Mouse (Mus musculus) midbrain, embryonic 15.5 days (tissue): ENCODE data around the gene Padi4. TPM values are rescaled to one million over a fixed set of nuclear protein-coding genes. Genes with fewer than 3 reads are reported as not detected.

ENCODE experiments used
- ATAC-seq: fragments of 200-750 bp; cut with Nextera tagmentation; replicated peaks from 2 replicates; pipeline ENCODE4 v1.8.0; 2017; ENCODE audit warnings: moderate TSS enrichment
- H3K27ac ChIP-seq: fragments of 300-500 bp; sonication (generic); 2 replicates; pipeline ENCODE4 v1.5.1; 2015; ENCODE audit warnings: mild to moderate bottlenecking, inconsistent platforms
- H3K27me3 ChIP-seq: fragments of 300-500 bp; sonication (generic); replicated peaks from 2 replicates; pipeline ENCODE4 v1.6.1; 2015; ENCODE audit warnings: inconsistent platforms
- H3K36me3 ChIP-seq: fragments of 300-500 bp; sonication (generic); replicated peaks from 2 replicates; pipeline ENCODE4 v1.6.1; 2015; ENCODE audit warnings: inconsistent platforms
- H3K4me1 ChIP-seq: fragments of 300-500 bp; sonication (generic); 2 replicates; pipeline ENCODE4 v1.6.1; 2015; ENCODE audit warnings: inconsistent platforms
- H3K4me2 ChIP-seq: fragments of 300-500 bp; sonication (generic); 2 replicates; pipeline ENCODE4 v1.6.1; 2015; ENCODE audit warnings: inconsistent platforms, mild to moderate bottlenecking, moderate library complexity
- H3K4me3 ChIP-seq: fragments of 300-500 bp; sonication (generic); 2 replicates; pipeline ENCODE4 v1.5.1; 2015; ENCODE audit warnings: mild to moderate bottlenecking, inconsistent platforms
- H3K9ac ChIP-seq: fragments of 300-500 bp; sonication (generic); 2 replicates; pipeline ENCODE4 v1.6.1; 2015; ENCODE audit warnings: mild to moderate bottlenecking, inconsistent platforms
- H3K9me3 ChIP-seq: fragments of 300-500 bp; sonication (generic); 2 replicates; pipeline ENCODE4 v1.6.1; 2016; ENCODE audit warnings: inconsistent platforms
- WGBS: fragments of 180-500 bp; shearing (Covaris S2); methylation state at CpG from one replicate; pipeline ENCODE4 v1.1.7; 2015; ENCODE audit warnings: mixed read lengths; 5-methylcytosine and 5-hydroxymethylcytosine counted together
- polyA plus RNA-seq: library from polyadenylated mRNA; unstranded; fragments of >200 nt; fragmentation: Nextera tagmentation; extraction: Ambion mirVana; gene quantifications from 2 replicates; pipeline ENCODE4 v1.2.1, GENCODE M21; 2015

The Padi4 gene
- polyA plus RNA-seq, 1 experiment from 2014 or later: 0.19 TPM

DNA sequence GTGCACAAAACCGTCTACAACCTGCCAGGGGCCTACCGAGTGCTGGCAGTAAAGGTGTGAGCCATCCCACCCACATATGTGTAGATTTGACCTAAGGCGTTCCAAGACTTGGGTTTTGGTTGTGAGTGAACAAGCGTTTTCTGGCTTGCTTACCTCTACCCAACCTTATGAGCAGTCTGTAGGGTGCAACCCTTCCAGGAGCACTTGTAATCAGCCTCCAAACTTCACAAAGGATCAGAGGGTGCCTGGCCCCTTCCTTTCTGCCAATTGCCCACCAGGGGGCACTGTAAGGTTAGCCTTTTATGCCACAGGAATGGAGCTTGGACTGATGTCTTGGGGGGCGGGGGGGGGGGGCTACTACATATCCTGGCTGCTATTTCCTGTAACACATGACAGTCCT lies 50.2 kb downstream of the Padi4 start:
- H3K27me3 ChIP-seq: no peaks in the 10 kb centered on the region
- WGBS: 50% methylated on average over 5 of the region's 5 CpGs
- H3K4me1 ChIP-seq: peaks cover 8% of the 10 kb centered on the region; the same call in 1 of the 2 replicates
- no peaks in the 10 kb centered on the region for H3K9me3 ChIP-seq
- no peak overlapping the region for H3K9ac ChIP-seq
- H3K27ac ChIP-seq: 0 out of 2 replicates have a peak overlapping the region, but pooled peaks have one; percentile 35
- peaks cover 30% of the 10 kb centered on the region for H3K36me3 ChIP-seq
- H3K4me3 ChIP-seq: no peak overlapping the region
- H3K4me2 ChIP-seq: no peak overlapping the region
- ATAC-seq: peak; percentile 38; the same call in 1 of the 2 replicates

DNA sequence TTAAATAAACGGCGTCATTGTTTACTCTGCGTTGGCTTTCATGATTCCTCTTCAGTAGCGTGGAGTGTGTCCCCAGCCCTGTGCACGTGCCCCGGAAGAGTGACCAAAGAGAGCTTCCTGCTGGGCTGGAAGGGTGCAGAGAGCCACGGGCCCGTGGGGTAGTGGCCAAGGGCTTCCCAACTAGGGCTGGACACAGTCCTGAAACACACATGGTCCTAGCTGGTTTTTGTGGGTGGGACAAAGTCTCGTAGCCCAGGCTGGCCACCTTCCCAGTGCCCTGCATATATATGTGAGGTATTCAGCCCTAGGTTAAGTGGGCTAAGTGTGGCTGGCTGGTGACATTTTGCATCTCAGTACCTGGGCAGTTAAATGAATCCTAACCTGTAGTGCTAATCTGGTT lies 50.8 kb downstream of the Padi4 start:
- Histone ChIP-seq H3K4me1 (peaks cover 8% of the 10 kb centered on the region; the same call in 1 of the 2 replicates), H3K9ac (no peak overlapping the region), H3K4me2 (no peak overlapping the region), H3K27ac (no peak overlapping the region), H3K36me3 (peaks cover 35% of the 10 kb centered on the region), H3K27me3 (no peaks in the 10 kb centered on the region), H3K4me3 (no peak overlapping the region), H3K9me3 (no peaks in the 10 kb centered on the region)
- ATAC-seq: no peak; the same call in 1 of the 2 replicates
- 82% methylated on average over 9 of the region's 9 CpGs for WGBS

DNA sequence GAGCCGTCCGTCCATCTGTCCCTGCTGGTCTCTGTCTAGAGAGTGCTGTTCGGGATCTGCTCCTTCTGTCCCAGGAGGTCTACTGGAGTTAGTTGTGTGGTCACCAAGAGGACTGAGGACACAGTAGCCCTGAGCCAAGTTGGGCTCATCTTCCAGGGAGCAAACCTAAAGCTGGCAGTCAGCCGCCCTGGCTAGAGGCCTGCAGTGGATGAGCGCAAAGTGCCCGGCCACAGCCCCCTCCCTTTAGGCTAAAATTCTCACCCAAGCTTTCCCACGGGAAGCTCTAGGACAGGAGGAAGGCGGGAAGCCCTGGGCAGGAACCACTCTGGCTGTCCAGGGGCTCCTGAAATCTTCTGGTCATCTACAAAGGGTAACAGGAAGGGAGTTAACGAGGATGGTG lies 51.3 kb downstream of the Padi4 start:
- peaks cover 8% of the 10 kb centered on the region; the same call in 1 of the 2 replicates for H3K4me1 ChIP-seq
- 78% methylated on average over 9 of the region's 9 CpGs for WGBS
- H3K27me3 ChIP-seq: no peaks in the 10 kb centered on the region
- no peak overlapping the region for H3K4me3 ChIP-seq
- H3K36me3 ChIP-seq: peaks cover 38% of the 10 kb centered on the region
- H3K9me3 ChIP-seq: no peaks in the 10 kb centered on the region
- H3K9ac ChIP-seq: no peak overlapping the region
- no peak for ATAC-seq
- H3K27ac ChIP-seq: no peak overlapping the region
- H3K4me2 ChIP-seq: no peak overlapping the region

DNA sequence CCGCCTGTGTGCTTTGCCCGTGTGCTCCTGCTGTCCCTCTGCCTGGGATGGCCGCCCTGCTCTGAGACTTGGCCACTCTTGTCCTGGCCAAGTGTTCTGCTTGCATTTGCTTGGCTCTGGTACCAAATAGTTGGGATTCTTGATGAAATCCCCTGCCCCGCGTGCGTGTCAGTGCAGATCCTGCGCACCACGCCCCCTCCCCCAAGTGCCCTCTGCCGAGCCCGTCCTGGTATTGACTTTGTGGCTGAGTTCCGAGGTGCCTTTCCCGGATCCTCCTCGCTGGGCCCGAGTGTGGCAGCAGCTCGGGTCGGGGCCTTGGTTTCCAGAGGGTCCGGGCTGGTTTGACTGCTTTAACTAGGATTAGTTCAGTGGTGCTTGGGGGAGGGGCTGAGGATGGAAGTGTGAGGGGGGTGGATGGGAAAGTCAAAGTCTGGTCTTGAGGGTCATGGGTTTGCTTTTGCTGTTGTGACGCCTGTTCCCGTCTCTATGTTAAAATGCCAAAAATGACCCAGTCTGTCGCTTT lies 52.0 kb downstream of the Padi4 start:
- Histone ChIP-seq H3K4me1 (peaks cover 8% of the 10 kb centered on the region; the same call in 1 of the 2 replicates), H3K27me3 (no peaks in the 10 kb centered on the region), H3K9ac (no peak overlapping the region), H3K36me3 (peaks cover 43% of the 10 kb centered on the region), H3K9me3 (no peaks in the 10 kb centered on the region), H3K4me2 (no peak overlapping the region), H3K4me3 (no peak overlapping the region), H3K27ac (no peak overlapping the region)
- WGBS: 89% methylated on average over 20 of the region's 20 CpGs
- no peak for ATAC-seq

DNA sequence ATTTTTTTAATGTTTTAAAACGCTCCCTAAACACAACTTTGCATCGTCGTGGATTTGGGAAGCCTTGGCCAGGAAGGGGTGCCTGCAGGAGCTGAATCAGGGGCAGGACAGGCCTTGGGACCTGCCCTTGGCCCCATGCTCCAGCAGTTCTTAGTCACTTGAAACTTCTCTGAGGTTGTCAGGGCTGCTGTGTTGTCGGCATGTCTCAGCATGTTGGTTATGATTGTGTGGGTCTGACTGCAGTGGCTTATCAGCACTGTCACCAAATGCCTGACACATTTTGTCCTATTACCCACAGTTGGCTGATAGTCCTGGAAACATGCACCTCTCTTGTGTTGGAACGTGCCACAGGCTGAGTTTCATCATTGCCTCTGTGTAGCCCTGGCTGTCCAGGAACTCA lies 53.9 kb downstream of the Padi4 start:
- Histone ChIP-seq H3K36me3 (peaks cover 60% of the 10 kb centered on the region), H3K27ac (no peak overlapping the region), H3K9me3 (no peaks in the 10 kb centered on the region), H3K9ac (no peak overlapping the region), H3K4me1 (peaks cover 8% of the 10 kb centered on the region; the same call in 1 of the 2 replicates), H3K4me3 (no peak overlapping the region), H3K27me3 (no peaks in the 10 kb centered on the region), H3K4me2 (no peak overlapping the region)
- no peak for ATAC-seq
- WGBS: 94% methylated on average over 5 of the region's 5 CpGs

DNA sequence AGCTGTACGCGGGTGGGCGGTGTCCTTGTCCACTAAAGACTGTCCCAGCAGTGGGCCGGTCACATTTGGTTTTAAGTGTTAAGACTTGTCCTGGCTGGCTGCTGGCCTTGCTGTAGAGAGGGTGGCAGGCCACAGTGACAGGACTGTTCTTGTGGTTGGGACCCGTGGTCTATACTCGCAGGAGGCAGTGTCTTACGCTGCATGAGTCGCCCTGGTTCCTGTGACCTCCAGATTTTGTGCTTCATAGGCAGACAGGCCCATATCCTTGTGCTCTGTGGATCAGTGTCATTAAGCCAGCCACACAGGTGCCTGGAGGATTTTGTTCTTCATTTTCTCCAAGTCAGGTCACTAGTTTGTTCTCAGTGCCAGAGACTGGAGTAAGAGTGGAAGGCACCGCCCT lies 55.6 kb downstream of the Padi4 start:
- 96% methylated on average over 9 of the region's 9 CpGs for WGBS
- H3K27me3 ChIP-seq: no peaks in the 10 kb centered on the region
- no peak for ATAC-seq
- H3K36me3 ChIP-seq: peaks cover 60% of the 10 kb centered on the region
- peaks cover 11% of the 10 kb centered on the region for H3K4me1 ChIP-seq
- H3K9ac ChIP-seq: no peak overlapping the region
- no peak overlapping the region for H3K4me2 ChIP-seq
- H3K4me3 ChIP-seq: no peak overlapping the region
- H3K9me3 ChIP-seq: no peaks in the 10 kb centered on the region
- H3K27ac ChIP-seq: no peak overlapping the region

DNA sequence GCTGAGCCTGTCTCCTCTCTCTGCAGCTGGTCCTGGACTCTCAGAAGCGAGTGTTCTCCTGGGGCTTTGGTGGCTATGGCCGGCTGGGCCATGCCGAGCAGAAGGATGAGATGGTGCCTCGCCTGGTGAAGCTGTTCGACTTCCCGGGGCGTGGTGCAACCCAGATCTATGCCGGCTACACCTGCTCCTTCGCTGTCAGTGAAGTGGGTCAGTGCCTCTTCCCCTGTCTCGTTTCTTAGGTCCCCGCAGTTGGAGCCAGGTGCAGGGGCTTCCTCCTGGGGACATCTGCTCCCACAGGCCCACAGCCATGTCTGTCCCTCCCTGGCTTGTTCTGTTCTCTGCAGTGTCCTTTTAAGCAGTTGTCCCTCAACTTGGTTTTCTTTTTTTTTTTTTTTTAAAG lies 57.0 kb downstream of the Padi4 start:
- H3K9ac ChIP-seq: no peak overlapping the region
- no peak overlapping the region for H3K4me3 ChIP-seq
- H3K27me3 ChIP-seq: no peaks in the 10 kb centered on the region
- no peaks in the 10 kb centered on the region for H3K9me3 ChIP-seq
- 98% methylated on average over 11 of the region's 11 CpGs for WGBS
- H3K4me2 ChIP-seq: no peak overlapping the region
- no peak for ATAC-seq
- H3K27ac ChIP-seq: no peak overlapping the region
- H3K4me1 ChIP-seq: peaks cover 20% of the 10 kb centered on the region
- H3K36me3 ChIP-seq: peaks cover 68% of the 10 kb centered on the region

DNA sequence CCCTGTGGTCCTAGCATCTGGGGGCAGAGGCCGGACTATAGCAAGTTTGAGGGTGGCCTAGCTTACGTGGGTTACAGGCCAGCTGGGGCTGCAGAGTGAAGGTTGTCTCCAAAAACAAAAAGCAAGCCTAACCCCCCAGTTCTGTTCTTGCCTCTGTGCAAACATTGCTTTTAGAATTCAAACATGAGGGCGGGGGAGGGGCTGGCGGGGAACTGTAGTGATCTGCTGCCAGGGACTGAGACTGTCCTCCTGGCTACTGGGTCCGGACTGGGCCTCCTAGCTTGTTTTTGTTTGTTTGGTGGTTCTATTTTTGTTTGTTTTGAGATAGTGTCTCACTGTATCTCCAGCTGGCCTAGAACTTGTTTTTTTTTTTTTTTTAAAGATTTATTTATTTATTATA lies 59.5 kb downstream of the Padi4 start:
- 82% methylated on average over 5 of the region's 5 CpGs for WGBS
- Histone ChIP-seq H3K9ac (no peak overlapping the region), H3K4me3 (no peak overlapping the region), H3K4me2 (no peak overlapping the region), H3K27ac (peak overlapping the region; percentile 58), H3K4me1 (peaks cover 20% of the 10 kb centered on the region), H3K36me3 (peaks cover 65% of the 10 kb centered on the region), H3K27me3 (no peaks in the 10 kb centered on the region), H3K9me3 (no peaks in the 10 kb centered on the region)
- ATAC-seq: no peak

DNA sequence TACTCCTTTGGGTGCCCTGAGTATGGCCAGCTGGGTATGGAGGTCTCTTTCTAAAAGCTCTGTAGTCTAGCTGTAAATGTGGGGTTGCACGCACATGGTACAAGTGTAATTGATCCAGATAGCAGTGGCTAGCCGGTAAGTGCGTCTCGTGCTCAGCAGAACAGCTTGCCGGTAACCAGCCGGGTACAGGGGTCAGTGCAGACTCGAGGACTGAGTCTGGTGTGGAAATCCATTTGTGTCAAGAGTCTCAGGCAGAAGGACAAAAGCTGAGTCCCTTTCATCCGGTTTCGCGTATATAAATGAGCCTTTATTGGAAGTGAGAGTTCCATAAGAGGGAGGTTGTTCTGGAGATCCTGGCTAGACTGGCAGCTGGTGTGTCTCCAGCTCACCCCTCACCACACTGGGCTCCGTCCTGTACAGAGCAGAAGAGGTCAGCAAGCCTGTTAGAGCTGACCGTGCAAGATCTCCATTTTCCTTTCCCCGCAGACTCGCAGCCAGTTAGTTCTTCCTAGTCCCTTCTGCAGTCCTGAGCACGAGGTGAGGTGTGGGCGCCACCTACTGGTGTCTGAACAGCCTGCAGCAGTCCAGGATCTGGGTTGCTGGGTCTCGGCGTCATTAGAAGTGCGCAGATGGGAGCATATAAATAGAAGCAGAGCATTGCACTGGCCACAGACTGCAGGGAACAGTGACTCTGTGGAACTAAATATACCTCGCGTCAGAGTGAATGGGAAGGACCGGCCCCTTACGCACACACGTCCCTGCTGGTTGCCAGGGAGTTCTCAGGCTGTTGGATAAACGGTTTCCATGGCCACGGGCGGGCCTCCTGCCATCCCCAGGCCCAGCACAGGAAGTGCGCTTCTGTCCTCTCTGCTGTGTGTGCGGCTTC lies 60.3 kb downstream of the Padi4 start:
- H3K27me3 ChIP-seq: no peaks in the 10 kb centered on the region
- 23% methylated on average over 29 of the region's 29 CpGs for WGBS
- peak; percentile 84 for ATAC-seq
- no peak overlapping the region for H3K4me3 ChIP-seq
- no peak overlapping the region for H3K4me2 ChIP-seq
- H3K4me1 ChIP-seq: peaks cover 20% of the 10 kb centered on the region
- peaks cover 66% of the 10 kb centered on the region for H3K36me3 ChIP-seq
- no peak overlapping the region for H3K9ac ChIP-seq
- H3K9me3 ChIP-seq: no peaks in the 10 kb centered on the region
- peak overlapping the region; percentile 58 for H3K27ac ChIP-seq

DNA sequence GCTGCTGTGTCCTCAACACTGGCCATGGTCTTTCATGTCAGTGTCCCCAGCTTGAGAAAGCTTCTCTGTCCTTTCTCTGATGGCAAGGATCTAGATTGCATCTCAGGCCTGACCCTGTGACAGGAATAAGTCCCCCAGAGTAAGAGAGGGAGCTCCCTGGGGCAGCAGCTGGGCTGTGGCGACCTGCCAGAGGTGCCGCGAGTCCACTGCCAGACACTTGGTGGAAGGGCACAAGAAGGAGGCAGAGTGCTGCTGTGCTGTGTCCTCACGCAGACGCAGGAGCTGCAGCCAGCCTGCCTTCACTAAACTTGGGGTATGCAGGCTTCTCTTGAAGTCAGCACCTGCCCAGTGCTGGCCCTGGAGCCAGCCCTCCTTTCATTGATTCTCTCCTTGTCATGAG lies 62.7 kb downstream of the Padi4 start:
- peaks cover 49% of the 10 kb centered on the region for H3K36me3 ChIP-seq
- ATAC-seq: no peak
- no peak overlapping the region for H3K9ac ChIP-seq

DNA sequence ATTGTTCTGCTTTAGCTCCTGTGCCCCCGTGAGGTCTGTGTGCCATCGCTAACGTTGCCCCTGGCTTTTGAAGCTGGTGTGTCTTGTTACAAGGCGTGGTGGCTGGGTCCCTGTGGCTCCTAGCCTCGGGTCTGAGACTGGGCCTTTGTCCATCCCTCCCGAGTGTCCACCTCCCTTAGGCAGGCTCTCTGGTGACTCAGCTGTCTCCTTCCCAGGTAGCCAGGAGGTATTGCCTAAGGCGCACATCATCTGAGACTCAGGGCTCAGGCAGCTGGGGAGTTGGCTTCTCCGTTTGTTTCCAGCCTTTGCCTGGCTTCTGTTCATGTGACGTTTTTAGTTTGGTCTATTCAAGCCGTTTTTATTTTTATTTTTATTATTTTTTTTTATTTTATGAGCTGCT lies 63.3 kb downstream of the Padi4 start:
- H3K9ac ChIP-seq: no peak overlapping the region
- 73% methylated on average over 10 of the region's 10 CpGs for WGBS
- peaks cover 43% of the 10 kb centered on the region for H3K36me3 ChIP-seq
- H3K27me3 ChIP-seq: no peaks in the 10 kb centered on the region
- no peak overlapping the region for H3K27ac ChIP-seq
- H3K4me3 ChIP-seq: no peak overlapping the region
- H3K4me2 ChIP-seq: no peak overlapping the region
- ATAC-seq: no peak
- peaks cover 22% of the 10 kb centered on the region for H3K4me1 ChIP-seq
- no peaks in the 10 kb centered on the region for H3K9me3 ChIP-seq

More for the DNA sequence above, 62.7 kb downstream of the Padi4 start:
- H3K4me1 ChIP-seq: peaks cover 20% of the 10 kb centered on the region
- no peaks in the 10 kb centered on the region for H3K27me3 ChIP-seq
- no peak overlapping the region for H3K27ac ChIP-seq
- H3K4me3 ChIP-seq: no peak overlapping the region
- no peak overlapping the region for H3K4me2 ChIP-seq
- H3K9me3 ChIP-seq: no peaks in the 10 kb centered on the region
- WGBS: 76% methylated on average over 5 of the region's 5 CpGs

DNA sequence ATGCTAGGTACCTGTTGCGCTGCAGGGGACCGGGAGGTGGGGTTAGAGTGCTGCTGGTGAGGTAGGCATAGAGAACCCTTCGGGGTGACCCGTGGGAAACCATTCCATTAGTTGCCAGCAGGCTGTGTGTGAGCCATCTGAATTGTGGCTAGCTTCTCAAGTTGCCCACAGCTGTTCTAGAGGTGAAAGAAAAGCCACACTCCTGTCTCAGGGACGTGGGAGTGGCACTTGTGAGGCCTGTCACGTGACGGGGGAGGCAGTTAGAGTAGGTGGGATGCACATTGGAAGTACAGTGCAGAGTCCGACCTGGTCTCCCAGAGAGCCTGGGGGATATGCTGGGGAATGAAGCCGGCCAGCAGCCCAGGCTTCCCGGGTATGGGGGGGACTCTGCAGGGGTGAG lies 64.4 kb downstream of the Padi4 start:
- Histone ChIP-seq H3K27ac (no peak overlapping the region), H3K9ac (no peak overlapping the region), H3K4me2 (no peak overlapping the region), H3K27me3 (no peaks in the 10 kb centered on the region), H3K36me3 (peaks cover 39% of the 10 kb centered on the region), H3K4me3 (no peak overlapping the region), H3K4me1 (peaks cover 32% of the 10 kb centered on the region), H3K9me3 (no peaks in the 10 kb centered on the region)
- WGBS: 89% methylated on average over 10 of the region's 10 CpGs
- ATAC-seq: no peak

DNA sequence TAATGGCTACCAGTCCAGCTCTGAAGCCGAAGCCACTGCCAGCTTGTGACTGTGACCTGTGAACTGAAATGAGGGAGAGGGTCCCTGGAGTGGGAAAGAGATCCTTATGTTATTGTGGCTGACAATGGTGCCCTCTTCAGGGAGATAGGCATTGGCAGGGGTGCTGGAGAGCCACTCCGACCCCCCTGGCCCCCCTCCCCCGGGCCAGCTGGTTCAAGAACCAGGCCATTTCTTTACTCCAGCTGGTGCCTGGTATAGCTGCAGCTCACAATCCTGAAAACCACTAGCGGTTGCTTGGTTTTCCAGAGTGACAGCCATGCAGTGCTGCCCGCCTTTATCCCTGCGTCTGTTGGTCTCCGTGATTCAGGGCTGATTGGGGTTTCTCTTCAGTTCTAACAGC lies 64.9 kb downstream of the Padi4 start:
- ATAC-seq: no peak
- WGBS: 69% methylated on average over 7 of the region's 7 CpGs
- H3K4me1 ChIP-seq: peaks cover 32% of the 10 kb centered on the region

More for the DNA sequence above, 64.9 kb downstream of the Padi4 start:
- H3K27me3 ChIP-seq: no peaks in the 10 kb centered on the region
- no peak overlapping the region for H3K4me3 ChIP-seq
- H3K4me2 ChIP-seq: no peak overlapping the region
- H3K27ac ChIP-seq: no peak overlapping the region
- H3K36me3 ChIP-seq: peaks cover 39% of the 10 kb centered on the region
- H3K9me3 ChIP-seq: no peaks in the 10 kb centered on the region
- no peak overlapping the region for H3K9ac ChIP-seq
